Mouse (Mus musculus) v-Abl transformed pro-B cells (cell line): ENCODE data around the gene Tcta.
"Not testable (repeated sequence)": the region's sequence is repeated elsewhere in the genome, so short reads cannot be mapped to it uniquely, and the experiment has no call there.

ENCODE experiments used
- in situ Hi-C, 2 experiments: fragments of 400-800 bp; cut with MboI; formaldehyde crosslinking; loops; one replicate each; pipeline ENCODE4 v1.15.1; 2025; ENCODE audit not compliant: unreplicated experiment in 2 of 2

Tcta gene

DNA sequence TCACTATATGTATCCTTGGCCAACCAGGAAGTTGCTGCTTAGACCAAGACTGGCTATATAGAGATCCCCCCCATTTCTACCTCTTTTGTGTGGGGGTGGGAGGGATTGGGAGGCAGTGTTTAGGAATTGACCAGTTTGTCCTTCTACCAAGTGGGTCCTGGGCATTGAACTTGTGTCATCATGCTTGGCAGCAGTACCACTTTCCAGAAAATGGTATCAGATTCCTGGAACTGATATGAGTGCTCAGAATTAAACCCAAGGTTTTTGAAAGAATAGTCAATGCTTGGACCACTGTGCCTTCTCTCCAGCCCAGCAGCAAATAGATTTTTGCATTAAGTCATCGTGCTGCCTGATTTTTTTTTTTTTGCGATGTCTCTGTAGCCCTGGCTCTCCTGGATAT is 19.9 kb upstream of the Tcta start:
- in situ Hi-C loops: loop anchor here in 1 of 2 experiments (25.0 kb wide), 1 partner anchor 989 kb away; the partner anchor contains the start of genes 6430571L13Rik and Hemk1

DNA sequence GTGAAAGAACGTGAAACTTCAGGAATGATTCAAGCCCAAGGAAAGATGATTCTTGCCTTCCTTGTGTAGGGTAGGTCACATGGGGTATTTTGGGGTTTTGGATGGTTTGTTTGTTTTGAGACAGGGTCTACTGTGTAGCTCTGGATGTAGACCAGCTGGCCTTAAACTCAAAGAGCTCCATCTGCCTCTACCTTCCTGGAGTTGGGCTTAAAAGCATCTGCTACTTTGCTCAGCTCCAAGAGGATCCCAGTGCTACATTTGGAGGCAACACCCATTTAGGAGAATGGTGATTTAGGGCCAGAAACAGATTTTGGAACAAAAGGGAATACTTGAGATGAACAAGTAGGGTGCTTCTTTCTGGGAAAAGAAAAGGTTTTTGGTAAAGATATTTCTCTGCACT is 18.8 kb upstream of the Tcta start:
- in situ Hi-C loops: loop anchor here in 1 of 2 experiments (25.0 kb wide), 1 partner anchor 987 kb away; the partner anchor contains the start of genes 6430571L13Rik and Hemk1

DNA sequence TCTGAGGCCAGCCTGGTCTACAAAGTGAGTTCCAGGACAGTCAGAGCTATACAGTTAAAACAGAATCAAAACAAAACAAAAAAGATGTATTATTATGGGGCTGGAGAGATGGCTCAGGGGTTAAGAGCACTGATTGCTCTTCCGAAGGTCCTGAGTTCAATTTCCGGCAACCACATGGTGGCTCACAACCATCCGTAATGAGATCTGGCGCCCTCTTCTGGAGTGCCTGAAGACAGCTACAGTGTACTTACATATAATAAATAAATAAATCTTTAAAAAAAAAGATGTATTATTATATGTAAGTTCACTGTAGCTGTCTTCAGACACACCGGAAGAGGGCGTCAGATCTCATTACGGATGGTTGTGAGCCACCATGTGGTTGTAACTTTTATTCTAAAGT is 16.1 kb upstream of the Tcta start:
- in situ Hi-C loops: not testable (repeated sequence)

DNA sequence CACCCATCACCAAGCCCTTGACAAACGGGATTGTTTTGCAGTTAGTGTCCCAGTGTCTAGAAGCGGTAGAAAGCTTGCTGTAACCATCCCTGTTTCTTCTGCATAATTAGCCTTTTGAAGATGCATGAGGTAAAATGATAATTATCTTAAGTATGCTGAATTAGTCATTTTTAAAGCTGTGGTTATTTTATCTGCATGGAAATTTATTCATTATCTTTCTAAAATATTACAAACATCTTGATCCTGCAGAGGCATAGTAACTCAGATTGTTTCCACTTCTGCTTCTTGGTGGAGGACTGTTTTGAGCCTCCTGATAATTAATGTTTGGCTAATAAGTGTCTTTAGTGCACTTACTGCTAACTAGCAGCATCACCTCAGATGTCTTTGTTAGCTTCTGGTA is 12.5 kb upstream of the Tcta start:
- in situ Hi-C loops: no loop called here

DNA sequence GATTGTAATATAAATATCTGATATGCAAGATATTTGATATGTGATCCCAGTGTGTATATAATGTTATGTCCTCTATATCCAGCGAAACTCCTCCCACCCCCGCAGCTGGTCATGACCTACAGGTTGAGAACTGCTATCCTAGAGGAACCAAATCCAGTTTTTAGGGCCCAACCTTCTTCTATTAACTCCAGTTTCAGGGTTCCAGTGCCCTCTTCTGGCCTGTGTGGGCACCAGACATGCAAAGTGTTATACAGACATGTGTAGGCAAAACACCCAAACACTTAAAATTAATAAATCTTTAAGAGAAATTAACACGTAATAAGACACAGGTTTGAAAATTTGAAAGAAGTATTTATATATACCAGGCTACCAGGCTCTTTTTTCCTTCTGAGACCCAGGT is 11.6 kb upstream of the Tcta start:
- in situ Hi-C loops: no loop called here

DNA sequence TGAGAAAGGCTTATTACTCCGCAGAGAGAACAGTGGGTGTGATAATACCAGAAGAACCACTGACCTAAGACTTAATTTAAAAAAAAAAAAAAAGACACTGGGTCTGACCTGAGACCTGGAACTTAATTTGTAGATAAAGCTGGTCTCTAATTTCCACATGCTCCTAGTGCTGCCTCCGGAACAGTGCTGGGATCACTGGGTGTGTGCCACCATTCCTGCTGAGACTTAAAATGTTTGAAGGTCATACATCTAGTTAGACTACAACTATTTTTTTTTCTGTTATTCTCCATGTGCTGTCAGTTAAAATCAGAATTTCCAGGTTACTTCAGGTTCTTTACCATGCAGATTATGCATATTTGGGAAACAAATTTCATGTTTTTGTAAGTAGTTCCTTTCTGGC is 2.2 kb upstream of the Tcta start:
- in situ Hi-C loops: loop anchor here (5.0 kb wide), 2 partner anchors 34 to 39 kb away; partner anchors contain the start of gene Usp4 (in 1 of the 2)

DNA sequence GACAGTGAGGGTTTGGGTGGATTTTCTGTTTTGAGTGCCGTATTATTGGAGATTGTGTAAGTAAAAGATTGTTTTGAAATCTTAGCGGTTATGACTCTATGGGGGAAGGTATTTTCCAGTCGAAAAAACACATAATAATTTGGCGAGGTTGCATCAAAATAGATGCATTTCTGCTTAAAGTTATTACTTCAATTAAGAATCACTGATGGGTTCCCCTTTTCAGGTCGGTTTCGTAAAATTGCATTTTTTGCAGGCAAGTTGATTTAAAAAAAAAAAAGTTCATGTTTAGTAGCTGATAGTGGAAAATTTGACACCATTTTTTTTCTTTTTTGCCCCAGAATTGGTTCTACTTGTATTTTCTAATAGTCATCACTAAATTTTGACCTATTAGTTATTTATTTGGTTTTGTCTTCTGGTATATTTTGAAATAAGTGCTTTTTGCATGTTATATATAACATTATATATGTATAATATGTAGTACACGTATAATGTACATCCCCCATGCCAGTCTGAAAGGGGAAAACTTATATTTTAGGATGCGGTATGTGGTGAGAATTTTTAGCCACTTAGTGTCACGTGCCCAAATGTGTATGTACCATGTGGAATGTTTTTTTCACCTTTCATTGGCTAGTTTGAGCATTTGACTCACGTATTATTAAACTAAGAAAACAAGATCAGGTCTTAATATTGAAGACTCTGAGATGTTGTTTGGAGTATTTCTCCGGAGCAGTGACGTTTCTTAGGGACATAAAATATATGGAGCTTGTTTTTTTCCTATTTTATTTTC is 1.3 kb upstream of the Tcta start:
- in situ Hi-C loops: loop anchor here (5.0 kb wide), 2 partner anchors 35 to 40 kb away; partner anchors contain the start of gene Usp4 (in 1 of the 2)

DNA sequence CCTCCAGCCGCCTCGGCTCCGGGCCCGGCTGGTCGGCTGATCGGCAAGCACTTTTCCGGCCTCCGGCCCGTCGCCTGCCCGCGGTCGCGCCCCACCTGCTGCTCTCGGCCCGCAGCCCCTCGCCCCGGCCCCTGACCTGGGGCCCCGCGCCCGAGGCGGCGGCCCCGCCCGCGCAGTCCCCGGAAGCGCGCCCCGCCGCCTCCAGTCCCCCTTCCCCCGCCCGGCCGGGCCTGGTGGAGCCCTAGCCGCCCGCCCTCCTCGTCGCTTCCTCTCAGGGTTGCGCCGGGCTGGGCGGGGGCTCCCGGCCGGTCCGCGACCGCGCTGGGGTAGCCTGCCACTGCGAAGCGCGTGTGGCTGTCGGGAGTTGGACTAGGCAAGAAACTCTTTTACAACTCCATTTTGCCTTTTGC is 616 bp upstream of the Tcta start:
- in situ Hi-C loops: loop anchor here (5.0 kb wide), 2 partner anchors 36 to 41 kb away; partner anchors contain the start of gene Usp4 (in 1 of the 2)

DNA sequence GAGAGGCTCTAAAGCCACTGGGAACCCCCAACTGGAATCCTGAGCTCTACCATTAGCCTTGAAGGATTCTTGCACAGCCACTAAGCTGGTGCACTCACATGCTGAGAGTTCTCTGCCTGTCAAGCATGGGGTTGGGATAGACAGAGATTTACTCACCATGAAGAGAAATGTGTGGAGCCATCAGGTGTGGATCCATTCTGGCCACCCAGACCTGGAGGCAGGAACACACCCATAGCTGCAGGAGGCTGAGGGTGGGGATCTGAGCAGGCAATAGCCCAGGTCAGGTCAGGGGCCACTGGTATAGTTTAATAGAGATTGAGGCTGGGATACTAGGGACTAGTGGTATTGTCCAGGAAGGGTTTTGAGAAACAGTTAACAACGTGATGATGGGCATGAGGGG is 790 bp downstream of the Tcta start:
- in situ Hi-C loops: loop anchor here (5.0 kb wide), 2 partner anchors 37 to 42 kb away; partner anchors contain the start of gene Usp4 (in 1 of the 2)

DNA sequence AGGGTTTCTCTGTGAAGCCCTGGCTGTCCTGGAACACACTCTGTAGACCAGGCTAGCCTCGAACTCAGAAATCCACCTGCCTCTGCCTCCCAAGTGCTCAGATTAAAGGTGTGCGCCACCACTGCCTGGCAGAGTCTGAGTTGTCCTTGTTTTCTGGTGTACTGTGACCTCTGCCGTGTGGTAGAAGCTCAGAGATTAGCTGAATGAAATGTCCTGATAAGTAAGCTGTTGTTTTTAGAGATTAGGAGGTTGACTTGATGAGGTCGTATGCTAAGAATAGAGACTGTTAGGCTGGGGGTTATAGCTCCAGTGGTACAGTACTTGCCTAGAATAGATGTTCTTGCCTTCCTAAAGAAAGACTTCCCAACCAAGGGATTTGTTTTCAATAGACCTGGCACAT is 1.2 kb downstream of the Tcta start:
- in situ Hi-C loops: loop anchor here (5.0 kb wide), 2 partner anchors 38 to 43 kb away; partner anchors contain the start of gene Usp4 (in 1 of the 2)

DNA sequence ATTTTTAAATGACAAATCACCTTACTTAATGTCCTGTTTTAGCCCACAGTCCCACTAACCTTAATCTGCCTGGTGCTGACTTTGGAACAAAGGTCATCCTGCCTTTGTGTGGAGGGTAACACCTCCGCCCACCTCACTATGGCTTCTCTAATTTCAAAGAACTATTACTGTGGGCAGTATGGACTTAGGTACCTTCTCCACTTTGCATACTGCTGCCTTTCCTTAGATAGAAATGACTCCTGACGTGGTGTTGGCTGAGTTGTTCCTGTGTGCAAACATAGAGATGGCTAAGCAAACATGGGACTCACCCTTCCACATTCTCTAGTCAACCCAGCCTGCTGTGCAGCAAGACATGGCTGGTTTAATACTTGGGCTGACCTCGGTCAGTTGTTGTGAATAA is 4.1 kb downstream of the Tcta start:
- in situ Hi-C loops: no loop called here

DNA sequence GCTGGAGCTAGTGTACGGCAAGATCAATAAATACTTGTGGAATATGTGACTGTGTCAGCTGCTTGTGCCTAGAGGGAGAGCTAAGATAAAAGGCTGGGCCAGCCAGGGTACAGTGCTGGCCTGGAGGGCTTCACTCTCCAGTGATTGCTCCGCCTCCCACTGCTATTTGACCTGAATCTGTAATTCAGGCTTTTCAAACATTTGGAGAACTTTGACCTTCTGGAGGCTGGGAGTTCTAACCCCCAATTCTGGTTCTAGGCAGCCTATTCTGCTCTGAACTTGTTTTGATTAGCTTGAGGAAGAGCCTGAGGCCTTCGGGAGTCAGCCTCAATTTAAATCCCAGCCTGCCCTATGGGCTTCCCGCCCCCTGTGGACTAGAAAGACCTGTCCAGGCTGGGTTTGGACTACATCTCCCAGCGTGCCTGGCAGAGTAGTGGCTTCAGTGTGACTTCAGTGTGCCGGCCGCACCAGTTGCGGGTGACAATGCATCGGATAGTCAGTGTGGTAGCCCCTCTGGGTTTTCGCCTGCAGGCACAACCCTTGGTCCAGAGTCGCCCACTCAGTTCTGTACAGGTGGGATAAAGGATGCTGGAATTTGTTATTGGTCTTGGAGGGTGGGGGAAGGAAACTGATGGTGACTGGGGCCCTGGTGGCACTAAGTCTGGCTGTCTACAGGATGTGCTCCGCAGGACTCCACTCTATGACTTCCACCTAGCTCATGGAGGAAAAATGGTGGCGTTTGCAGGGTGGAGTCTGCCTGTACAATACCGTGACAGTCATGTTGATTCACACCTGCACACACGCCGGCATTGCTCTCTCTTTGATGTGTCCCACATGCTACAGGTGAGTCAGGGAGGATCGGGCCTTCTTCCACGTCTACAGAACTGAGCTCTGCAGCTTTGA is 9.3 kb downstream of the Tcta start, which contains the start of gene Amt:
Gene Amt, plus strand, starts transcription at position 401 of the 903 bp plus-strand sequence.
- in situ Hi-C loops: no loop called here

DNA sequence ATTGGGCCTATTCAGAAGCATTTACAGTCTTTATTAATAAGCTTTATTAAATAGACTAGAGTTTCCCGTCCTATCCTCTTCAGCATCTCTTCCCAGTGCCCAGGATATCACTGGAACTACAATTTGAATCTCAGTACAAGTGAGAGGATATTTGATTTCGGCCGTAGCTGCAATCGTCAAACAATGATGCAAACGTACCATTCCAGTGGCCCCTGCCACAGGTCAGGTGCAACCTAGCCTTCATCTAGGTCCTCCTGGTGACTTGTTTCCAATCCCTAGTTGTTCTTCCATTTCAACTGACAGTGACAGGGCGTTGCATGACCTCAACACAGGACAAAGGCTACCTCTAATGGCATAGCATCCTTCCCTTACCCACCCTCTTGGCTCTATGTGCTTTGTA is 15.2 kb downstream of the Tcta start:
- in situ Hi-C loops: no loop called here

DNA sequence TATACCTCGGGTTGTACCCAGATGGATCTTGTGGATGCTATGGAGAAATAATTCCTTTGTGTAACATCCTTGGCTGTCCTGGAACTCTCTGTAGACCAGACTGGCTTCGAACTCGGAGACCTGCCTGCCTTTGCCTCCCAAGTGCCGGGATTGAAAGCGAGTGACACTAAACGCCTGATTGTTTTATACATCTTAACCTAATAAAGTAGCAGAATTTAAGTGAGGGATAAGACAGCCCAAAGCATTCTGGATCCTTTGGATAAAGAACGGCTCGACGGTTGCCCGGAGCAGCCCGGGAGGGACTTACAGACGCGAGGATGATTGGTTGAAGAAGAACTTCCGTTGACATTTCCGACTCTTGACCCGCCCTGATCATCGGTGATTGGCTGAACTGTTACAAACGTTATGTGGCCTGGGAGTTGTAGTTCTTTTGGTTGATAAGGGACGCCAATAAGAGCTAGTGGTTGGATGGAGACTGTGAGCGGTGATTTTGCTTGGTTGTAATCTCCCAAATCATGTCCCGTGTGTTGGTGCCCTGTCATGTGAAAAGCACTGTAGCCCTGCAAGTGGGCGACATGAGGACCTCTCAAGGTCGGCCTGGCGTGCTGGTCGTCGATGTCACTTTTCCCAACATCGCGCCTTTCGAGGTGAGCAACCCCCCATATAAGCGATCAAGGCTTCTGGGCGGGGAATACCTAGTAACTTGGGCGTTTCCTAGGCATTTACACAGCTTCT is 15.8 kb downstream of the Tcta start, which contains the start of gene Nicn1:
Gene Nicn1, plus strand, starts transcription at position 414 of the 735 bp plus-strand sequence.
- in situ Hi-C loops: no loop called here

DNA sequence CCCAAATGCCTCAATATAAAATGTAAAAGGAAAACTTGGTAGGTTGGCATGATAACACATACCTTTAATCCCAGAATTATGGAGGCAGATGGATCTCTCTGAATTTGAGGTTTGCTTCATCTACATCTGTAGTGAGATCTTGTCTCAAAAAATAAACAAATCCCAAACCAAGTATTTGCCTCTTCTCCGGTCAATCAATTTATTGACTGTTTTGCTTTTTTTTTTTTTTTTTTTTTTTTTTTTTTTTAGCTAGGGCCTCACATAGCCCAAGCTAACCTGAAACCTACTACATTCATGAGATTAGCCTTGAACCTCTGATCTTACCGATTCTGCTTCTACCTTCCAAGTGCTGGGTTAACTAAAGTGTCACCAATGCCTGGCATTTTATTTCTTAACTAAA is 16.6 kb downstream of the Tcta start:
- in situ Hi-C loops: no loop called here

DNA sequence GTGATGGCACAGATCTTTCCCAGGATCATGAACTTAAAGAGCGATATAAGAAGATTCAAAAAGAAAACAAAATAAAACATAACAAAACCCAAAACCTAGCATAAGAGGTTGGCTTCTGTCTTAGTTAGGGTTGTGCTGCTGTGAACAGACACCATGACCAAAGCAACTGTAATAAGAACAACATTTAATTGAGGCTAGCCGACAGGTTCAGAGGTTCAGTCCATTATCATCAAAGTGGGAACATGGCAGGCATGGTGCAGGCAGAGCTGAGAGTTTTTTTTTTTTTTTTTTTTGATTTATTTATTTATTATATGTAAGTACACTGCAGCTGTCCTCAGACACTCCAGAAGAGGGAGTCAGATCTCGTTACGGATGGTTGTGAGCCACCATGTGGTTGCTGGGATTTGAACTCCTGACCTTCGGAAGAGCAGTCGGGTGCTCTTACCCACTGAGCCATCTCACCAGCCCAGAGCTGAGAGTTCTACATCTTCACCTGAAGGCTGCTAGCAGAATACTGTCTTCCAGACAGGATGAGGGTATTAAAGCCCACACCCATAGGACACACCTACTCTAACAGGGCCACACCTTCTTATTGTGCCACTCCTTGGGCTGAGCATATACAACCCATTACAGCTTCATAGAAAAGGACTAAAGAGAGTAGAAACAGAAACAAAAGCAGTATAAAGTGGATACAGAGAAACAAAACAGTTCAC is 18.3 kb downstream of the Tcta start:
- in situ Hi-C loops: not testable (repeated sequence)

DNA sequence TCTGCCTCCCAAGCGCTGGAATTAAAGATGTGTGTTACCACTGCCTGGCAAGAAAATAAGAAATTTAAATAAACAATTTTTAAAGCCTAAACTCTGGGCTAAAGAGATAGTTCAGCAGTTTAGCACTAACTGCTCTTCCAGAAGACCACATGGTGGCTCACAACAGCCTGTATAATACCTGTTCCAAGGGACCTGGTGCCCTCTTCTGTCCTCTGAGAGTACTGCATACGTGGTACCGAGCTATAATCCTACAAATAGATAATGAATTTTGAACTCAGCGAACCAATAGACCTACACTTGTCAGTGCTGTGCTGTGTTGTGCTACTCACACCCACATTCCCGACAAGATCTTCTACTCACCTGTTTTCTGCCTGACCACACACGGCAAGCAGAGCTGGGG is 21.6 kb downstream of the Tcta start:
- in situ Hi-C loops: loop anchor here in 1 of 2 experiments (5.0 kb wide), 1 partner anchor 82 kb away; no protein-coding TSS in a partner anchor

DNA sequence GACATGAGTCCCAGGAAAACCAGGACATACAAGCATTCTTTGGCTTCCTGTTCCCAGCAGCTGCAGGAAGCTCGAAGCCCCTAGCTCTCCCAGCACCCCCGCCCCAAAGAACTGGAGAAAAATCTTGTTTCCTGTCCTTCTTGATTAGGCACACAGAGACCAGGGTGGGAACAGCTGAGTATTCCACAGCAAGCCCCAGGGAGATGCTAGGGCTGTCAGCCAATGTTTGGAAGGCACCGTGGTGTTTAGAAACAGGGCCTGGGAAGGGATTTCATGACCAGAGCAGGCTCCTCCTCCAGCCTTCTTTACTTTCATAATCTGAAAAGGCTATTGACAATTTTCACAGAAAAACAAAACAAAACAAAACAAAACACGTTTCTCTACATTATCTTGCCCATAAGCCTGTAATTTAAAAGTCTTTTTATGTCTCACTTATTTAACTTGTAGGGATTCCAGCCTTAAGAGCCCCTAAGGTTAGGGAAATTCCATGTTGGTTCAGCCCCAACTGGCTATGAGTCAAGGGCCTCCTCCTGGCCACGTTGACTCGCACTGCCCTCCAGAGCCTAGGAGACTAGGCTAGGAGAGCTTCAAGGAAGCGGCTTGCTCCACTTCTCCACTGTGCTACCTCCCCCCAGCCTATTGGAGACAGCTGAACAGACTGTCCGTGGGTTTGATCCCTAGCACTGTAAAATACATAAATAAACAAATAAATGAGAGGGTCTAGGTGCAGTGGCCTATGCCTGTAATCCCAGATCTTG is 25.7 kb downstream of the Tcta start:
- in situ Hi-C loops: loop anchor here in 1 of 2 experiments (5.0 kb wide), 1 partner anchor 78 kb away; no protein-coding TSS in a partner anchor
